Mouse (Mus musculus): ENCODE measurements at regions not wholly inside any gene's neighbourhood (a gene's known extent, or its start where the extent isn't known, plus 50 kb on each side); places are given as distances from the start of the nearest gene placed in this dataset.

DNA sequence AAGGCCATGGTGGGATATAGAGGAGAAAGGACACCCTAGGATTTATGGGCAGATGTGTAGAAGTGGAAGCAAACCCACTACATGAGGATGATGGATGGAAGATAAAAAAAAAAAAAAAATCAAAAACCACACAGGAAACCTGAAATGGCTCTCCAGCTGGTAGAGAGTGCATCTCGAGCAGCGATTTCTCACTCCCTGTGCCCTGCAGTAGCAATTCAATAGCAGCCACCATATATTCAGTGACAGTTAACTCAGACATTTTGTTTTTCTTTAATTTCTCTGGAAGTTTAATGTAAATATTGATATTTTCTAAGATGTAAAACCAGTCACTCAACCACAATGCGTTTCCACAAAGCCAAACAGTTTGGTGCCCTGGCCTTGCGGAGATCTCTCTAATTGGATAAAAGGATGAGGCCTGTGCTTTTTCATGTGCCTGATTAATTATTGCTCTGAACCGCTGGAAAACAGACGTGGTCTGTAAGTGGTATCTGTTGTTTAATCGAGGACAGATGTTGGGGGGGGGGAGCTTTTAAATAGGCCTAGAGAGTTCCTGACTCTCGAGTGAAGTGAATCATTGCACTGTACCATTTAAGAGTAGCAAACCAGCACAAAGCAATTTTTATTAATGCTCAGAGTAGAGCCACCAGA, 68.0 kb upstream of the Shisa3 start:
- no peaks in the 10 kb centered on the region for H3K36me3 ChIP-seq (ENCODE audit: poor library complexity, severe bottlenecking)
- H3K9ac ChIP-seq = no peak overlapping the region
- H3K4me2 ChIP-seq = no peak overlapping the region
- ATAC-seq = no peak
- no peaks in the 10 kb centered on the region for H3K4me1 ChIP-seq
- WGBS = 70% methylated on average over 8 of the region's 8 CpGs
- H3K27ac ChIP-seq = no peak overlapping the region
- no peak overlapping the region for H3K4me3 ChIP-seq
- no peaks in the 10 kb centered on the region for H3K9me3 ChIP-seq (replicated peaks)
- H3K27me3 ChIP-seq = no peaks in the 10 kb centered on the region

DNA sequence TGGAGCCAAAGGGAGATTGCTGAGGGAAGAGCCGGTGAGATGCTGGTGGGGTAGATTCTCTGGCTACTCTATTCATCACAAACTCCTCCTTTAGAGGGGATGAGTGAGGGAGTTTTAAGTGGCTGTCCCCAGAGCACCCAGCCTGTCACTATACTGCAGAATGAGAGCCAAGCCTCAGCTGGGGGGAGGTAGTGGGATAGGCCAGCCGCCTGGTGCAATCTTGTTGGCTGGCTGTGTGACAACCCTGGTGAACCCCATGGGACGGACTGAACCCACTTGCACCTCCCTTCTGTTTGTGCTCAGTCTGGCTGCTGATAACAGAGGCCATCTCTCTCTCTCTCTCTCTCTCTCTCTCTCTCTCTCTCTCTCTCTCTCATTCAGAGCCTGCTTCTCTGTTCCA, 65.8 kb upstream of the Shisa3 start:
- Histone ChIP-seq H3K9ac (no peak overlapping the region), H3K9me3 (replicated peaks) (no peaks in the 10 kb centered on the region), H3K36me3 (ENCODE audit: poor library complexity, severe bottlenecking) (no peaks in the 10 kb centered on the region), H3K4me3 (no peak overlapping the region), H3K27me3 (no peaks in the 10 kb centered on the region), H3K27ac (no peak overlapping the region), H3K4me2 (no peak overlapping the region), H3K4me1 (no peaks in the 10 kb centered on the region)
- WGBS = 76% methylated on average over 3 of the region's 3 CpGs
- ATAC-seq = no peak

DNA sequence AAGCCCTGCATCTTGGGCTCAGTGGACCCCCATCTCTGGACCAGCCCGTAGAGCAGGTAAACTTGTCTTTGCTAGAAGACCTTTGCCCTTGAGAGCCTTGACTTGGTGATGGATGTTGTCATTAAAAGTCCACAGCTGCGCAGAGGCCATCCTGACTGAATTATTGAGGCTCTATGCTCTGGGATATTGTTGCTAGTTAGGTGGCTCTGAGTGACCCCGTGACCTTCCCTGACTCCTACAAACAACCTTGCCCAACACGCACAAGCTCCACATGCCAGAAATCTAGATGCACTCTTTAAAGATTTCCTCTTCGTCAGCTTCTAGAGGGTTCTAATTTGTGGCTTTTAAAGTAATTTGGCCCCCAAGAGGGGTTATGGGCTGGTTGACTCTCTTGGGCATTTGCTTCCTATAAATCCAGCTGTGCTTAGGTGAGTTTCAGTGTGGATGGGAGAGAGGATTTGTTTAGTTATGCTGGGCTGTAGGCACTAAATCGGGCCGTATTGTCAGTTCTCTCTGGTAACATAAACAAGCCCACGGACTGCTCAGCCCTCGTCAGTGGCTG, 63.6 kb upstream of the Shisa3 start:
- H3K9me3 ChIP-seq (replicated peaks) = no peaks in the 10 kb centered on the region
- H3K4me2 ChIP-seq = no peak overlapping the region
- no peak overlapping the region for H3K27ac ChIP-seq
- 94% methylated on average over 9 of the region's 9 CpGs for WGBS
- no peak overlapping the region for H3K9ac ChIP-seq
- H3K27me3 ChIP-seq = no peaks in the 10 kb centered on the region
- ATAC-seq = no peak
- H3K4me3 ChIP-seq = no peak overlapping the region
- no peaks in the 10 kb centered on the region for H3K4me1 ChIP-seq
- no peaks in the 10 kb centered on the region for H3K36me3 ChIP-seq (ENCODE audit: poor library complexity, severe bottlenecking)

GRCm38 (mm10) chr5:67550257-67550656, 57.4 kb upstream of the Shisa3 start:
- Histone ChIP-seq H3K36me3 (ENCODE audit: poor library complexity, severe bottlenecking) (no peaks in the 10 kb centered on the region), H3K4me3 (no peak overlapping the region), H3K27ac (no peak overlapping the region), H3K9ac (no peak overlapping the region), H3K27me3 (no peaks in the 10 kb centered on the region), H3K9me3 (replicated peaks) (no peaks in the 10 kb centered on the region), H3K4me2 (no peak overlapping the region), H3K4me1 (no peaks in the 10 kb centered on the region)
- ATAC-seq = no peak
- 92% methylated on average over 6 of the region's 6 CpGs for WGBS

DNA sequence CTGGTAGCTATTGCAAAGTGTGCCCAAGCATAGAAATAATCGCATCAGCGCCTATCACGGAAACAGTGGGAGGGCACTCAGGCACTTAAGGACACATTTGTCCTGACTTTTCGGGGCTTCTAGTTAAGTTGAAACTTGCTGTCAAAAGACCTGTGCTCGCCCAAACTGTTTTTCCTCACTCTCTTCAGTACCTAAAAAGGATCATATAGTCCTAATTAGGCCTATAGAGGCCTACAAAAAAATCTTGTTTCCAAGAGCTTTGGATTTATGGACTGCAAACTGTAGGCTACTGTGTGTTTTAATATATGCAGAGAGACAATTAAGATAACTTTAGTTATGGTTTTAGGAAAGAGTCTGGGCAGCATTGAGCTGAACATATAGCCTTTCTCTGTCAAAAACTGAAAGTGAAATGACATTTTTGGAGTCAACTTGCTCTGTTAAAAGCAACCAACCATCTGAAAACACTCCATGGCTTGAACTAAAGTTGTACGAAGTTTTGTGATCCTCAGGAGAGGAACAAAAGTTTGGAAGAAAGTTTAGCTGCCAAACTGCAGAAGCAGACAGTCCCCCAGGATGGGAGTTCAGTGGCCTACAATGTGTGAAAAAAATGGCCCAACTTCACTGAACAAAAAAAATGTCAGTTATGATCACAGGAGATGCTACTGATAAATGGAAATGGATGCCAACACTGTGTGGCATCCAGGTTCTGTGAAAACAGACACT, 55.9 kb upstream of the Shisa3 start:
- no peaks in the 10 kb centered on the region for H3K4me1 ChIP-seq
- no peak overlapping the region for H3K9ac ChIP-seq
- ATAC-seq = no peak
- H3K27ac ChIP-seq = no peak overlapping the region
- H3K4me3 ChIP-seq = no peak overlapping the region
- H3K27me3 ChIP-seq = no peaks in the 10 kb centered on the region
- H3K36me3 ChIP-seq (ENCODE audit: poor library complexity, severe bottlenecking) = no peaks in the 10 kb centered on the region
- 80% methylated on average over 6 of the region's 6 CpGs for WGBS
- H3K4me2 ChIP-seq = no peak overlapping the region
- H3K9me3 ChIP-seq (replicated peaks) = no peaks in the 10 kb centered on the region

- H3K9me3 ChIP-seq (replicated peaks) = no peaks in the 10 kb centered on the region
- H3K4me3 ChIP-seq = no peak overlapping the region
- H3K27me3 ChIP-seq = no peaks in the 10 kb centered on the region
- H3K4me1 ChIP-seq = no peaks in the 10 kb centered on the region
- H3K27ac ChIP-seq = no peak overlapping the region
- no peaks in the 10 kb centered on the region for H3K36me3 ChIP-seq (ENCODE audit: poor library complexity, severe bottlenecking)
- H3K4me2 ChIP-seq = no peak overlapping the region
- H3K9ac ChIP-seq = no peak overlapping the region
- WGBS = 92% methylated on average over 2 of the region's 2 CpGs
- ATAC-seq = no peak
Observed at GRCm38 (mm10) chr5:67552865-67553264, 54.8 kb upstream of the Shisa3 start.
